Mouse (Mus musculus) bone marrow macrophage, adult 2 months (primary cell): ENCODE data around the gene Tgfb2.

Source experiments
- CTCF ChIP-seq: IDR thresholded peaks from 2 replicates; pipeline ENCODE4 v1.5.1; 2012; ENCODE audit warnings: low read depth, mild to moderate bottlenecking, low read length, moderate library complexity
- POLR2A ChIP-seq: IDR thresholded peaks from 2 replicates; pipeline ENCODE4 v1.6.1; 2012; ENCODE audit warnings: mild to moderate bottlenecking, low read depth, low read length, borderline replicate concordance

DNA sequence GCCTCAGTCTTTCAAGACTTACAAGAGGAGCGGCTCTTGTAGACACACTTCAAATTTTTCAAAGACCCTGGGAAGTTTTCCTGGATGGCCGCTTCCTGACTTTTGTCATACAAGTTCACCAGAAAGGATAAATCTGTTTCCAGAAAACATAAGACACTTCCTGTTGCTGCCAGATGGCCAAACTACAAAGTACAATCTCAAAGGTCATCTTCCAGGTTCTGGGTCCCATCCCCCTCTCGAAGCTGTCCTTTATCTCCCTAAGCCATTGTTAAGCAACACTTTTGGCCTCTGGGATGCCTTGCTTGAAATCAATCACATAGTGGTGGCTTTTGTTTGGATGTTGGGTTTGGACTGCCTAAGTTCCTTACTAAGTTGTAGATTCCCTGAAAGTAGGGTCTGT is 21.7 kb downstream of the Tgfb2 start:
- TF ChIP-seq CTCF: no peak
- no peak for TF ChIP-seq POLR2A
